Mouse (Mus musculus): Measurements from ENCODE around the gene St6galnac5.

DNA sequence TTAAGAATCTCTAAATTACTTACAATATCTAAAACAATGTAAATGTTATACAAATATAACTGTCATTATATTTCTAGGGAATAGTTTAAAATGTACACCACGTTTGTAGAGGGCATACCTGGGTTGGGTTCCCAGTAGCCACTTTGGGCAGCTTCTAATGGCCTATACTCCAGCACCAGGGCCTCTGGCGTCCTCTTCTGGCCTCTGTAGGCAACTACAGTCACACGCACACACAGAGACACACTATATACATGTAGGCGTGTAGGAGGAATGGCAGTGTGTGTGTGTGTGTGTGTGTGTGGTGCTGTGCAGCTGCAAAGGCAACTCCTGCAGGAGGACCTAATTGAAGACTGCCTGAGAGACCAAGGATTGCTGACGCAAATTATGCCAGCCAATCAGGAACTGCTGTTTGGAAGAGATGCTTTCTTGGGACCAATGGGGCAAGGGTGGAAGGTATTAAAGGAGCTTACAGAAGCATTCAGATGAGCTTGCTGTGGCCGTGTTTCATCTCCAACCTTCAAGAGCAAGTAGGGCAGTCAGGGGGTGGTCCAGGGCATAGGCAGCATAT is 106.2 kb downstream of the St6galnac5 start:
- peak; percentile 59 for TF ChIP-seq CTCF (conservative IDR thresholded peaks at IDR 0.05; ENCODE audit: low read length)
- TF ChIP-seq POU5F1 (IDR thresholded peaks at IDR 0.05; ENCODE audit: borderline replicate concordance, low read length) = no peak
- TF ChIP-seq NANOG (IDR thresholded peaks at IDR 0.05; ENCODE audit: borderline replicate concordance, low read length) = no peak

Measured in E14TG2a.4 (cell line).